Mouse (Mus musculus) midbrain, postnatal 0 days (tissue): Measurements from ENCODE around the gene Gm20671. TPM values are rescaled to one million over a fixed set of nuclear protein-coding genes. Genes with fewer than 3 reads are reported as not detected.
"Not testable (repeated sequence)": the region's sequence is repeated elsewhere in the genome, so short reads cannot be mapped to it uniquely, and the experiment has no call there.

Source experiments
- ATAC-seq: fragments of 200-750 bp; cut with Nextera tagmentation; 2 replicates; pipeline ENCODE4 v1.8.0; 2017; ENCODE audit warnings: moderate number of reproducible peaks, mild to moderate bottlenecking, moderate TSS enrichment, moderate library complexity; ENCODE audit not compliant: low FRiP score
- DNase-seq: peaks from one replicate; pipeline ENCODE4 v3.0.0-alpha.2; 2015; ENCODE audit warnings: low spot score
- H3K27ac ChIP-seq: fragments of 300-500 bp; sonication (generic); 2 replicates; pipeline ENCODE4 v1.5.1; 2014; ENCODE audit warnings: low read depth, mild to moderate bottlenecking, low read length, mixed read lengths
- H3K27me3 ChIP-seq: fragments of 300-500 bp; sonication (generic); 2 replicates; pipeline ENCODE4 v1.6.1; 2014; ENCODE audit warnings: low read length, control low read depth, mixed read lengths; ENCODE audit not compliant: insufficient read depth
- H3K36me3 ChIP-seq: fragments of 300-500 bp; sonication (generic); 2 replicates; pipeline ENCODE4 v1.6.1; 2014; ENCODE audit warnings: low read length, control low read depth, mixed read lengths; ENCODE audit not compliant: insufficient read depth
- H3K4me1 ChIP-seq: fragments of 300-500 bp; sonication (generic); 2 replicates; pipeline ENCODE4 v1.6.1; 2014; ENCODE audit warnings: mild to moderate bottlenecking, control low read depth, antibody characterized with exemption, low read length, mixed read lengths; ENCODE audit not compliant: insufficient read depth
- H3K4me2 ChIP-seq: fragments of 300-500 bp; sonication (generic); 2 replicates; pipeline ENCODE4 v1.6.1; 2014; ENCODE audit warnings: low read depth, mild to moderate bottlenecking, low read length, mixed read lengths; ENCODE audit not compliant: poor library complexity, severe bottlenecking
- H3K4me3 ChIP-seq: fragments of 300-500 bp; sonication (generic); 2 replicates; pipeline ENCODE4 v1.5.1; 2014; ENCODE audit warnings: low read depth, mild to moderate bottlenecking, low read length, moderate library complexity
- H3K9ac ChIP-seq: fragments of 300-500 bp; sonication (generic); replicated peaks from 2 replicates; pipeline ENCODE4 v1.6.1; 2014; ENCODE audit warnings: mild to moderate bottlenecking, low read length, moderate library complexity, mixed read lengths; ENCODE audit not compliant: poor library complexity, severe bottlenecking
- H3K9me3 ChIP-seq: fragments of 300-500 bp; sonication (generic); 2 replicates; pipeline ENCODE4 v1.6.1; 2016; ENCODE audit warnings: low read length, control low read depth
- CTCF ChIP-seq: IDR thresholded peaks from 2 replicates; pipeline ENCODE4 v1.5.1; 2016; ENCODE audit warnings: antibody characterized with exemption, mild to moderate bottlenecking
- WGBS: fragments of 180-500 bp; shearing (Covaris S2); extraction: QIAGEN DNeasy Blood & Tissue Kit; methylation state at CpG from one replicate; pipeline ENCODE4 v1.1.7; 2014; 5-methylcytosine and 5-hydroxymethylcytosine counted together
- polyA plus RNA-seq: library from polyadenylated mRNA; unstranded; fragments of >200 nt; fragmentation: Nextera tagmentation; extraction: Ambion mirVana; gene quantifications from 2 replicates; pipeline ENCODE4 v1.2.1, GENCODE M21; 2015
- total RNA-seq: library from RNA; depleted of rRNA; stranded (reverse); fragments of >200 nt; gene quantifications from 2 replicates; pipeline ENCODE4 v1.2.3, GENCODE M21; 2014

Gm20671 gene
- total and polyA plus RNA-seq, 2 experiments from 2014 or later: 7.0 TPM; not detected in 1

- H3K4me2 ChIP-seq: no peak overlapping the region
- H3K36me3 ChIP-seq: peaks cover 5% of the 10 kb centered on the region
- no peak overlapping the region for H3K4me3 ChIP-seq
- 98% methylated on average over 3 of the region's 3 CpGs for WGBS
- no peaks in the 10 kb centered on the region for H3K27me3 ChIP-seq
- no peak for DNase-seq
- H3K9me3 ChIP-seq: no peaks in the 10 kb centered on the region
- H3K4me1 ChIP-seq: no peaks in the 10 kb centered on the region
- ATAC-seq: no peak
- no peak overlapping the region for H3K27ac ChIP-seq
- no peak overlapping the region for H3K9ac ChIP-seq
- no peak for TF ChIP-seq CTCF
These were observed 48.7 kb downstream of the Gm20671 start for GRCm38 (mm10) chr5:32778168-32778567.

- Histone ChIP-seq H3K4me1 (no peaks in the 10 kb centered on the region), H3K9ac (no peak overlapping the region), H3K27ac (no peak overlapping the region), H3K9me3 (no peaks in the 10 kb centered on the region), H3K27me3 (no peaks in the 10 kb centered on the region), H3K4me3 (no peak overlapping the region), H3K36me3 (peaks cover 10% of the 10 kb centered on the region), H3K4me2 (no peak overlapping the region)
- ATAC-seq (no peak), DNase-seq (no peak)
- TF ChIP-seq CTCF: no peak
- WGBS: 89% methylated on average over 2 of the region's 2 CpGs
These were observed 54.5 kb downstream of the Gm20671 start for GRCm38 (mm10) chr5:32772361-32772760.

DNA sequence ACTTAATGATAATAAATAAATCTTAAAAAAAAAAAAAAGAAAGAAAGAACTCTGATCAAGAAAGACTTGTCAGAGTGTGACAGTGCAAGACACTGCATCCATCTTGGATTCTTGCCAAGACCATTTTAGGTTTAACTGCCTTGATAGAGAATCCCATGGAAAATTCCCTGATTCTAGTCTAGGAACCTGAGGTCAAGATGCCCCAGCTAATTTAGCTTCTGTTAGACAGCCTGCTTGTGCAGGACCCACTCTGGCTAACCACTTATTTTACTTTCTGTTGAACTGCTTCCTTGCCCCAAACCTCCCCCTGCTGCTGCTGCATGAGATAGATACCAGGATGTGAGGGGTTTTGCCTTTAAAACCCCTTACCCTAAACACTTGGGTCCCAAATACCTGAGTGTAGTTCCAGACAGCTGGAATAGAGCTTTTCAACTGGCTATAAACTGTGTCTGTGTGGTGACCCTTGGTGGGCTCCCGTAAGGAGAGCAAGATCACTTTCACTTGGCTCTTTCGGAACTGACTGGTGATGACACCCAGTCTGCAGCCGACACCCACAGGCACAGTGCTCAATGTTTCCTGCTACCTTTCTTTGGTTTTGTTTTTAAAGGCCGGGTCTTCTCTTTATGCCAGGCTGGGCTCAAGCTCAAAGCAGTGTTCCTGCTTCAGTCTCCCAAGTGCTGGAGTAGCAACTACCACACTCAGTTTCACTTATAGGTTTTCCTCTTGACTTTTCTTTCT lies 59.1 kb downstream of the Gm20671 start:
- Histone ChIP-seq H3K27me3 (no peaks in the 10 kb centered on the region), H3K36me3 (peaks cover 18% of the 10 kb centered on the region; the same call in 1 of the 2 replicates), H3K4me2 (no peak overlapping the region), H3K9ac (no peak overlapping the region), H3K9me3 (no peaks in the 10 kb centered on the region), H3K27ac (no peak overlapping the region), H3K4me1 (no peaks in the 10 kb centered on the region), H3K4me3 (no peak overlapping the region)
- 93% methylated on average over 4 of the region's 4 CpGs for WGBS
- DNase-seq (no peak), ATAC-seq (no peak)
- TF ChIP-seq CTCF: no peak

- H3K27me3 ChIP-seq: no peaks in the 10 kb centered on the region
- H3K4me2 ChIP-seq: no peak overlapping the region
- no peak overlapping the region for H3K9ac ChIP-seq
- WGBS: 100% methylated on average over 3 of the region's 3 CpGs
- H3K4me1 ChIP-seq: no peaks in the 10 kb centered on the region
- no peak for ATAC-seq
- H3K9me3 ChIP-seq: no peaks in the 10 kb centered on the region
- no peak for TF ChIP-seq CTCF
- no peak for DNase-seq
- H3K4me3 ChIP-seq: no peak overlapping the region
- H3K36me3 ChIP-seq: peaks cover 15% of the 10 kb centered on the region; the same call in 1 of the 2 replicates
- no peak overlapping the region for H3K27ac ChIP-seq
These were observed 59.9 kb downstream of the Gm20671 start for GRCm38 (mm10) chr5:32767004-32767403.

DNA sequence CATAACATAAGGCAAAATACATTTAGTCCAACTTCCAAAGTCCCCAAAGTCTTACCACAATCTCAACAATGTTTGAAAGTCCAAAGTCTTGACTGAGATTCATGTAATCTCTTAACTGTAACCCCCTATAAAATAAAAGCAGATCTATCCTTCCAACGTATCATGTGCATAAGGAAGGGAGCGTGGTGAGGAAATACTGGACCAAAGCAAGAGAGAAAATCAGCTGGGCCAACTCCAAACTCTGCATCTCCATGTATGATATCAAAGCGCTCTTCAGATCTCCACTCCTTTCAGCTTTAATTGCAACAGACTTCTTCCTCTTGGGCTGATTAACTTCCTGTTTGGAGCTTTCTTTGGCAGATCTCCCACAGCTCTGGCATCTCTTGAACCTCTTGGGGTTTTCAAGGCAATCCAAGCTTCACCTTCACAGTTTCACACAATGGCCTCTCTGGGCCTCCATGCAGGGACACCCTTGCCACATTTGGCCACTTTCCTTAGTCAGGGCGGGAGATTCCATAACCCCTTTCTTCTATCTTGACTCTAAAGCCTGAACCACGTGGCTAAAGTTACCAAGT lies 65.3 kb downstream of the Gm20671 start:
- no peak for TF ChIP-seq CTCF
- H3K36me3 ChIP-seq: peaks cover 18% of the 10 kb centered on the region; the same call in 1 of the 2 replicates
- H3K4me2 ChIP-seq: no peak overlapping the region
- ATAC-seq (no peak), DNase-seq (no peak)
- H3K9ac ChIP-seq: no peak overlapping the region
- H3K4me1 ChIP-seq: no peaks in the 10 kb centered on the region
- H3K4me3 ChIP-seq: no peak overlapping the region
- WGBS: 90% methylated on average over 5 of the region's 5 CpGs
- no peak overlapping the region for H3K27ac ChIP-seq
- H3K27me3 ChIP-seq: no peaks in the 10 kb centered on the region
- no peaks in the 10 kb centered on the region for H3K9me3 ChIP-seq

GRCm38 (mm10) chr5:32760787-32761186 lies 66.1 kb downstream of the Gm20671 start:
- H3K4me3 ChIP-seq: no peak overlapping the region
- no peaks in the 10 kb centered on the region for H3K9me3 ChIP-seq
- H3K27ac ChIP-seq: no peak overlapping the region
- 94% methylated on average over 3 of the region's 3 CpGs for WGBS
- peaks cover 17% of the 10 kb centered on the region; the same call in 1 of the 2 replicates for H3K36me3 ChIP-seq
- no peak for TF ChIP-seq CTCF
- no peak overlapping the region for H3K9ac ChIP-seq
- H3K4me1 ChIP-seq: no peaks in the 10 kb centered on the region
- ATAC-seq (no peak), DNase-seq (no peak)
- no peaks in the 10 kb centered on the region for H3K27me3 ChIP-seq
- no peak overlapping the region for H3K4me2 ChIP-seq

DNA sequence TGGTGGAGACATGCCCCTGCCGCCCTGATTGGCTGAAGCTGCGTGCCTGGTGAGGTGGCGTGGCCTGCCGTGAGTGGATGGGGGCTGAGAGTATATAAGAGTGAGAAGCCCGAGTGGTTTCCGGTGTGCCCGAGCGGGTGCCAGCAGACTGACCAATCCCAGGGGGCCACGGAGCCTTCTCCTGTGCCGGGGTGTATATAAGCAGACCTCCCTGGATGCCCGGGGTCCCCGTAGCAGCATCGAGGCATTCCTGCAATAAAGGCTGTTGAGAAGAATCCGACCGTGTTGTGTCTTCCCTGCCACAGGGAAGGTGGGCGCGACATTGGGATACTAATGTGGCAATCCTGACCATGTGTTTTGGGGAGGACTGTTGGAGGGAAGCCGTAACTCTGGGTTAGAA lies 66.6 kb downstream of the Gm20671 start:
- peaks cover 15% of the 10 kb centered on the region; the same call in 1 of the 2 replicates for H3K36me3 ChIP-seq
- not testable (repeated sequence) for H3K9ac ChIP-seq, H3K4me2 ChIP-seq, ATAC-seq, H3K27ac ChIP-seq, H3K27me3 ChIP-seq, H3K4me1 ChIP-seq, H3K9me3 ChIP-seq, H3K4me3 ChIP-seq, DNase-seq
- 96% methylated on average over 17 of the region's 18 CpGs for WGBS
